Mouse (Mus musculus) cerebellum, postnatal 14 days (tissue): ENCODE results near the gene Uchl1.

Experiments used
- DNase-seq, 2 experiments: peaks; one replicate each; pipeline ENCODE4 v3.0.0; 2021; ENCODE audit warnings: mixed read lengths in 2 of 2

The Uchl1 gene

DNA sequence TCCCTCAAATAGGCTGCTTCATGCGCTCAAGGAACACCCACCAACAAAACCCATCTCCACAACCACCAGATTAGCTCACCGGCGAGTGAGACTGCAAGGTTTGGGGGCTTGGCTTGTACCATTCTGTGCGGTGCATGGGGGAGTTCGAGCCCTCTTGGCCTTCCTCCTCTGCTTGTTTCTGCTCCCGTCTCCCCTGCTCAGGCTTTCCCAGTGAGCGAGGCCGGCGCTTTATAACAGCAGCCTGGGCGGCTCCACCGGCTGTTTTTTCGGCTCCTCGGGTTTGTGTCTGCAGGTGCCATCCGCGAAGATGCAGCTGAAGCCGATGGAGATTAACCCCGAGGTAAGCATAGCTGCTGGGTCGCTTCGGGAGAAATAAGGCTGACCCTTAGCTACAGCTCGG lies at the start of gene Uchl1:
TSS of gene Uchl1 (plus strand) at position 109 of the 400 bp plus-strand sequence.
- peak; percentile 96 to 97 for DNase-seq

DNA sequence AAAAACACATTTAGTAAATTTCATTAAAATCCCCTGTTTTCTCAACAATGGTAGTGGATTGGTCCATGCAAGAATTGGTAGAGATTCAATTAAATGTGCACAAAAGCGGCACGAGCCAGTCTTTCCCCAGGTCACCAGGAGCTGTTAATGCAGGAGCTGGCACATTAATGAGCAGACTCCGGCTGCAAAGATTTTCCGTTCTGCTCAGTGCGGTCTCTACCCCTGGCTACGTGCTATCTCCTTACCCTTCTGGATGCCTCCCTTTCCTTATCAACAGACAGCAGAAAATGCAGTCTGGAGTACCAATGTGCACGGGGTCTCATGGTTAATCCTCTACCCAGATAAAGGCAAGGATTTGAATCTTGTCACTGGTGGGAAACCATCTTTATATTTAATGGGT lies 48.1 kb upstream of the Uchl1 start:
- DNase-seq: no peak

DNA sequence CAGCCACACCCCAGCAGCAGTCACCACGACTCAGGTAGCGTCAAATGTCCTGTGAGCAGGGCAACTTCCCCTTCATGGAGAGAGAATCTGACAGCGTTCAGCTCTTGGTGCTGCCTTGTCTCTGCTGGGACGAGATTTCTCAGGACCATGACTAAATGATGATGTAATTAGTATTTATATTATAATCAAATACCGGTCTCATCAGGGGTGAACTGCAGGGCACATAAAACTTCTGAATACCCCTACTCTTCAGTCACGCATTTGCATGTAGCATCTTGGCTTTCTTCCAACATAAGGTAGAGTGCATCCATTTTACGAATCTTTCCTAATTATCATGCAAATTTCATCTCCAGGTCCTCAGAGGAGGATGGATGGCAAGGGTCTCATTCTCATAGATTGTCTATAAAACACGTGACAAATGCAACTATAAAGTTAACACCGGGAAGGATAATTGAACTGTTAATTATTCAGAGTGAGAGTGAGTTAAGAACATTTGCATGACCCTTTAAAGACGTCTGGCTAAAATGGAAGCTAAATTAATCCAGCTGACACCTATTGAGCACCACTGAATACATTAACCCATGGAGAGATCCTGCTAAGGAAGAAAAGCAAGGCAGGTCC lies 40.3 kb upstream of the Uchl1 start:
- DNase-seq: no peak

DNA sequence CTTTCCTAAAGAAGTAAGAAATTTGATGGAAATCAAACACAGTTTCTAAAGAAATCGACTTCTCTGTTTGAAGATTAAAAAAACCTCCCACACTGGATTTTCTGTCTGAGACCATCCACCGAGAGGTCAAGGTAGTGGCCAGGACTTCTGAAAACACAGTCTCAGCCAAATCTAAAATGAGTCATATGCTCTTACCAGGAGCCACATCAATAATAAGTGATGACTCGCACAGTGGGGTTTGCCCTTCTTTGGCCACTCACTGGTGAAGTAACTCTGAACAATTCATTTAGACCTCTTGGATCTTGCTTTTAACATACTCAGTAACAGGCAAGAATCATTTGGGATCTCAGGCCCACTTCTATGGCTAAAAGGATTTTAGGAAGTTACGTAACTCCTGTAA lies 33.7 kb upstream of the Uchl1 start:
- DNase-seq: no peak

DNA sequence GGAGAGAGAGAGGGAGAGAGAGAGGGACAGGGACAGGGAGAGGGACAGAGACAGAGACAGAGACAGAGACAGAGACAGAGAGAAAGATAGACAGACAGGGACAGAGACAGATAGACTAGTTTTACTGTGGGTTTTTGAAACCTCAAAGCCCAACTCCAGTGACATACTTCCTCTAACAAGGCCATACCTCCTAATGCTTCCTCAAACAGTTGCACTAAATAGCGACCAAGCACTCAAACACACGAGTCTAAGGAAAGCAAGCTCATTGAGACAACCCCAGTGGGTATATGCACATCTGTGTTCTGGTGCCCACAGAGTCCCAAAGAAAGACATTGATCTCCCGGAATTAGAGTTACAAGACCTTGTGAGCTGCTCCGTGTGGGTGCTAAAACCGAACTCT lies 32.6 kb upstream of the Uchl1 start:
- no peak for DNase-seq

DNA sequence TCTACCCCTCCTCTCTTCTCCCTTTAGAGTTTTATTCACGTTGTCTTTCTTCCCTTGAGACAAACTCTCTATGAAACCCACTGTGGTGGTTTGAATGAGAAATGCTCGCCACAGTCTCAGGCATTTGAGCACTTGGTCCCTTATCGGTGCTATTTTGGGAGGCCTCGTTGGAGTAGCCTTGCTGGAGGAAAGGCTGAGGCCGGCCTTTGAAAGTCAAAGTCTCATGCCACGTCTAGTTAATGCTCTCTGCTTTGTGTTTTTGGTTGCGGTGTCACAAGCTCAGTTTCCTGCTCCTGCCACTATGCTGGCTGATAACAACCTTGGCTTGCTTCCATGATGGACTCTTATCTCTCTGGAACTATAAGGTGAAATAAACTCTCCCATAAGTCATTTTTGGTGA lies 28.4 kb upstream of the Uchl1 start:
- DNase-seq: no peak

DNA sequence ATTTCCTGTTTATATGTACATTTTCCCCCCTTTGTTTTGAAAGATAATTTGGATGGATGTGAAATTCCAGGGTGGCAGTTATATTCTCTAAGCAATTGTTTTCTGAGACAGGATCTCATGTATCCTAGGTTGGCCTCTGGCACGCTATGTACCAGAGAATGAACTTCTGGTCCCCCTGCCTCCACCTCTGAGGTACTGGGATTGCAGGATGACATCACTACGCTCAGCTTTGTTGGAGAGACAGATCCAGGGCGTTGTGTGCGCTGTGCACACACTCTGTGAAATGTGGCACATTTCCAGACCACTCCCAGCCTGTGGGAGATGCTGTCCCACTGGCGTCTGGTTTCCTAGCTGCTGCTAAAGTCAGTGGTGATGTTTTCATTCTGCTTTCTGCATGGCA lies 21.7 kb upstream of the Uchl1 start:
- peak in 1 of 2 experiments; percentile 11 for DNase-seq

DNA sequence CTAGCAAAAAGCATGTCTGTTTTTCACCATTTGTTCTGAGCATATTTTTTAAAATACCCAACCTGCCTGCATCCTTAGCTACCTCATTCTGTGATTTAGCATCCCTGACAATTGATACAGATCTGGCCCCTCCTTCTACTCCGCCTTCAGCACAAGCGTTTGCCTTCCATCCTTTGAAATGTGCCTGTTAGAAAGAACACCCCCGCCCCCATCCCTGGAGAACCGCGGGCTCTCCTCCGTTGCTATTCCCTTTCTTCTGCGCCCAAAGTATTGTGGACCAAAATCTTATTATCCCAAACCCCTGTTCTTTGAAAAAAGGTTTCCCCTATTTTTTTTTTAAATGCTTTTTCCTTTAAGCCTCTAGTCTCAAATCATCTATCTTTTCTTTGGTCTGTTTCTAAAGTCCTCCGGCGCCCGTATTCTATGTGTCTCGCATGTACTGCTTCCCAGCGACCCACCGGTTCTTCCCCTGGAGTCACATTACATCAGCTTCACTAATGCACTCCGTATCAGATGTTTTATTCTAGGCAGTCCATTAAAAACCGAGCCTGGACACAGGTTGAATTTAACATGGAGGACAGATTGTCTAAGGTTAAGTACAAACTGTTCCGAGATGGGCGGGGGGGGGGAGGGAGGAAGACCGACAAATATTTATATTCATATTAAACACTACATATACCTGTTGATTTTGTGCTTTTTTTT lies 551 bp upstream of the Uchl1 start:
- peak; percentile 66 to 70 for DNase-seq

DNA sequence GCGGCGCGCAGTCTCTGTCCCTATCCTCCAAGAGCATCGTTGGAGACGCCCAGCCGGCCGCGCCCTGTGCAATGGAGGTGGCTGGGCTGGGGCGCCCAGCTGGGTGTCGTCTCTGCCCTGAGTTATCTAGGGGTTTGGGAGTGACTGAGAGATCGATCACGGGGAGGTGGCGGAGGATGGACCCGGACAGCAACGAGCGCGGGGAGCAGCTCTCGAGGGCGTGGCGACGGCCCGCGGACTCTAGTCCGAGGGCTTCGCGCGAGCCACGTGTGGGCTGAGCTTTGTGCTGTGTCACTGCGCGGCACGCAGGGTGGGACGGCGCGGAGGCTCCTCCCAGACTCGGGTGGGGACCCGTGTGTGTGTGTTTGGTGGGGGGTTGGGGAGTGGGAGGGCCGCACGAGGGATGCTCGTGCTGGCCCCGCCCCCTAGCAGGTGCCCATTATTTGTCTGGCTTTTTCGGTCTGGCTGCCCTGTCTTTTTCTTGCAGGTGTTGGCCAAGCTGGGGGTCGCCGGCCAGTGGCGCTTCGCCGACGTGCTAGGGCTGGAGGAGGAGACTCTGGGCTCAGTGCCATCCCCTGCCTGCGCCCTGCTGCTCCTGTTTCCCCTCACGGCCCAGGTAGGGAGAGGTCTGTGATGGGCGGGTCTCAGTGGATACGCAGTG lies 696 bp downstream of the Uchl1 start:
- peak; percentile 83 to 85 for DNase-seq

DNA sequence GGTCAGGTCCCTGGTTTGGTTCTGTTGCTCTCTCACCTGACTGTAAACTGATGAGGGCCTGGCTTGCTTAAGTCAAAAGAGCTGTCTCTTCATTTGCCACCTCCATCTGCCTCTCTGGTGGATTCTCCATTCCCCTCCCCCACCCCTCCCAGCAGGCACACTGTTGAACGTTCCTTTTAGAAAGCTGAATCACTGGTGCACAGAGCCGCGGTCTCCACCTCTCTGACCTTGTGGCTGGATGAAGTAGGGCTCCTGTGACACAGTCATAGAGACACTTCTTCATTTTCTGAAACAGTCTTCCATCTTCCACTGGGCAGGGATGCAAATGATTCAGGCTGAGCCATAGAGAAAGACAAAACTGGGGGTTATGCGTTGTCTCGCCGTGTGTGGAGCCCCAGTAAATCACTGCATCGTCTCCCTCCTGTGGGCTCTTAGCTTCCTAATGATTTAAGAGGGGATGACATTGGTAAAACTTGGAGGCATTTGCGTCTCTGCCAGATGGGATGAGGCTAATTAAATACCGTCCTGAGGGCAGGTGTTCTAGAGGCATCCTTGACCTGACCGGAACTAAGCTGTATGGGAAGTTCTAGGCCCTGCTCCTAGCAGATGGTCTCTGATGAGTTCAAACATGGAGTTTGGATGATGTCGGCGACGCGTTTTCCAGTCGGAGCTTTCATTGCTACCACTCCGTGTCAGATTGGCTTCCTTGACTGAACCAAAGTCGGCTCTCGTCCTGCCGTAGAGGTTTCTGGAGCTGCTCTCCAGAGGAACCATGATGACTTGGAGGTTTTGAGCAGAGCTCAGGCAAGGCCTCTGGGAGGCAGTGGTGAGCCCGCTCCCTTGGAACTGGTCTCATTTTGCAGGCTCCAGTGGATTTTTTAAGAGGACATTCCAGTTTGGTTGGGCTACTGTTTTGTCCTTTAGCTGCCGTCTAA lies 1.8 kb downstream of the Uchl1 start:
- DNase-seq: peak; percentile 54 to 62

DNA sequence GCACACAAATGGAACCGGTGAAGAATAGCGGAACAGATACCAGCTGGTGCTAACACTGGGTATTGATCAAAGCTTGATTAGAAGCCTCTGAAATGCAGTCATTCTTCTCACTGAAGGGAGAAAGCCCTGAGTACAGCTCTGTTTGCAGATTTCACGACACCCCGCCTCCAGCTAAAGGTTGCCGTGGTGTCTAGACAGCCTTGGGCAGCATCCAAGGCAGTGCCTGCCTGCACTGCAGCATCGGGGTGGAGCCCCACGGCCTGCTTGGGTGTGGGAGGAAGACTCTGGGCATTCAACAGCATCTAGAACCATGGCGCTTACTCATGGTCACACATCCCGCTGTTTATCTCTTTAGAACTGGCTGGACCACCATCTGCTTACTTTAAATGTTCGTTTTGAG lies 3.3 kb downstream of the Uchl1 start:
- peak; percentile 55 to 57 for DNase-seq

DNA sequence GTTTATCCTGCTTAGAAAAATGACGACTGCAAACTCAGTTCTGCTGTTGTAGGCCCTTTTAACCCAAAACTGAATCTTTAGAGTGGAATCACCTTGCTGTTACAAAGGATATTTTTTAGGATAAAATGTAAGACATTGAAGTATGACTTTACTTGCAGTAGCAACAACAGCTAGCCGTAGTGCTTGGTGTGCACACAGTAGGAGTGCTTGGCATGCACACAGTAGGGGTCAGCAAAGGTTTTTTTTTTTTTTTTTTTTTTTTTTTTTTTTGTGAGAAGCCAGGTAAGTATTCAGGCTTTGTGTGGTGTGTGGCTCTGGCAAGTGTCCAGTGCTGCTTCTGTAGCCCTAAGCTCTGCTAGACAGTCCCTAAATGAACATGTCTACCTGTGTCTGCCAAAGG lies 10.0 kb downstream of the Uchl1 start:
- peak in 1 of 2 experiments; percentile 23 for DNase-seq

DNA sequence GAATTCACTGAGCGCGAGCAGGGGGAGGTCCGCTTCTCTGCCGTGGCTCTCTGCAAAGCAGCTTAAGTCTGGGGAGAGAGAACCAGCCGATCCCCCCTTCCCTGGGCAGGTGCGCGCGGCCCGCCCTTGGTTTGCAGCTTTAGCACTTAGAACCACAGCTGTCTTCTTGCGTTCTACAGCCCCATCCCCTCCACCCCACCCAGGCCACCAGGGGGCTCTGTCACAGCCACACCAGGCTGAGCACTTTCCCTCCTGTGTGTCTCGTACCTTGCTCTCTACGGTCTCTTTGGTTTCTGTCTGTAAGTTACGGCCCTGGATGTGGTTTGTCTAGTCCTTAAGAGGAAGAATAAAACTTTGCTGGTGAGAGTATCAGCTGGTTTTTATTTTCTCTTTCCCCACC lies 11.0 kb downstream of the Uchl1 start:
- no peak for DNase-seq

DNA sequence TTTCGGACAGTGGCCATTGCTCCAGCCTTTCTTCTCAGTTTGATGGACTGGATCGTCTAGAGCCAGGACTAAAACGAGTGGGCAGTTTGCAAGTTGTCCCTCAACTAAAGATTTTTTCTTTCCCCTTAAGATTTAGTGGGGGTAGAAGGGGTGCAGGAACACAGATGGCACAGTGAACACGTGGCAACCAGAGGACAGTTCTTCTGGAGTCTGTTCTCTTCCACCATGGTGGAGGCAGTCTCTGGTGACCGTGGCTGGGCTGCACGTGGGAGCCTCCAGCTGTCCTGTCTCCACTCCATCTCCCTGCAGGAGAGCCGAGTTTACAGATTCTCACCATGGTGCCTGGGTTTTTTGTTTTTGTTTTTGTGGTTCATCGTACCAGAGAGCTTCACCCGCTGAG lies 11.8 kb downstream of the Uchl1 start:
- no peak for DNase-seq

DNA sequence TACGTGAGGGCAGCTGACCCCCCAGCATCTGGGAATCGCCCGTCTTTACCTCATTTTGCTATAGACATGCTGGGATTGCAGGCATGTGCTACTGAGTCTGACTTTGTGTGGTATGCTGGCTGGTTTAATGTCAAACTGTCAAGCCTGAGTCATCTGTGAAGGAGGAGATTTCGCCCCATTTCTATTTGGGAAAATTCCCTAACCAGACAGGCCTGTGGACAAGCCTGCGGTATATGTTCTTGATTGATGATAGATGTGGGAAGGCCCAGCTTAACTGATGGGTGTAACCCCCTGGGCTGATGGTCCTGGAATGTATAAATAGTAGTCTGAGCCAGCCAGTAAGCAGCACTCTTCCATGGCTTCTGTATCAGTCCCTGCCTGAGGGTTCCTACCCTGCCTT lies 12.4 kb downstream of the Uchl1 start:
- no peak for DNase-seq

DNA sequence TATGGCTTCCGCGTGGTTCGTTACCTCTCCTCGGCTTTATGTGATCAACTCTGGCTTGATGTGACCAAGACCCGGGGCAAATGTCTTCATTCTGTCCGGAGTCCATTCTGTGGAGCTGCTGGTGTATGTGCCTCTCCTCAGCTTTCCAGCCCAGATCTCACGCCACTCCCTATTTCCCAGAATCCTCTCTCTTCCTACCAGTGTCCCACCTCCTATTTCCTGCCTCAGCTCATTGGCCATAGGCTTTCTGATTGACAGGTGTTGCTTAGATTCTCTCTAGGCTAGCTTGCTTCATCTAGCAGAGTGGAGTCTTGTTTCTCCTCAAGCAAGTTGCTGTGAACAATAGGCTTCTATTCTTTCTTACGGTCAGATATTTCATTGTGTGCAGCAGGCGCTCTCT lies 13.9 kb downstream of the Uchl1 start:
- DNase-seq: no peak

DNA sequence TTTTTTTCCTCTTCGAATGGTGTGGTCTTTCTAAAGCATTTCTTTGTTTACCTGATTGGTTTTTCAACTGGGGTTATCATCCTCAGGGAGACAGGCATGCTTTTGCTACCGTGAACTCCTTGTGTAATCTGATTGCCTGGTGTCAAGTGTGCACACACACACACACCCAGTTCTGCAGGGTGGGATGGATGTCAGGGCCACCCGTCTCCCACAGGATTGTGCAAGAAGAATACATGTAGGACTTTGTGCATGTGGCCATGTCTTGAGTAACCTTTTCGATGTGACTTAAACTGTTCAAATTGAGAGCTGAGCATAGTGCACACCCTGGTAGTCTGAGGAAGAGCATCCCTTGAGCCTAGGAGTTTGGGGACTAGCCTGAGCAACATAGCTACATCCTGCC lies 17.3 kb downstream of the Uchl1 start:
- no peak for DNase-seq

DNA sequence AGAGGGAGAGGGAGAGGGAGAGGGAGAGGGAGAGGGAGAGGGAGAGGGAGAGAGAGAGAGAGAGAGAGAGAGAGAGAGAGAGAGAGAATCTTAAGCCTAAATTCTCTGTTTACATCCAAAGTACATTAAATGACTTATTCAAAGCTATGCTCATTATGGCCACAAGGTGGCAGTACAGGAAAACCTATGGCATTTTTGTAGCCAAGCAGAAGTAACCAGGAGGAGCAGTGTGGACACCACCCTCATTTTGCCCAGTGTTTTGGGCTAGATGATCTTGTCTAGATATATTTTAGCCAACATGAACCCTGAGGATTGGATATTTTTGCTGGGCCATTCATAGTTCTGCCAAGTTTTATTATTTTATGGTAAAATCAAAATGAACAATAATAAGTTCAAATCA lies 21.2 kb downstream of the Uchl1 start:
- DNase-seq: peak; percentile 82 to 85

DNA sequence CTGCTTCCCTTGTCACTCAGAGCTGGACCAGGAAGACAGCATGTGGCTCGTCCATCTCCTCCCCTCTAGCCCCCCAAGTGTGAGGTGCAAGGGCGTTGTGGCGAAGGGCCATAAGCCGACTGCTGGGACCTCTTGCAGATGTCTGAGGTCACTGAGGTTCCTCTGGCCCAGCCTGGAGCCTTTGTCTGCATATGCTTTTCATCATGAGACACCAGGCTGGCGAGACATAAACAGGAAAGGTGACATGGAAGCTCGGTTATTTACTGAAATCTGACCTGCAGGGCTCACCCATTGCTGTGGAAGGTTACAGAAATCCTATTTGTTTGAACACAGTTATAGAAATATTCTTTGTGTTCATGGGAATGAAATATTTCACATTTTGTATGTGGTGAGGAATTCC lies 24.0 kb downstream of the Uchl1 start:
- DNase-seq: no peak

DNA sequence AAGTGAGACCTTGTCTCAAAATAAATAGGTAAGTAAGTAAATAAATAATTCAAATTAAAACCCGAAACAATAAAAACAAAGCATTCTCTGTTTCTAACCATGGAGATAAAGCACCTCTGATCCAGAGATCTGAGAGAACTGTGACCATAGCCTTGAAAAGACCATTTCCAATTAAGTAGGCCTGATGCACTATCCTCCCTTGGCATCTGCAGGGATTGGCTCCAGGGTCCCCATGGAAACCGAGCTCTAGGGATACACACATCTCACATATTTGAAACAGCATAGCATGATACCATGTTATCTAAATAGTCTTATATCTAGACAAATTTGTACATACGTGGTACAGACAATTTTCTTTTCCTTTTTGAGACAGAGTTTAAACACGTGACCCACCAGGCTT lies 26.1 kb downstream of the Uchl1 start:
- DNase-seq: no peak

DNA sequence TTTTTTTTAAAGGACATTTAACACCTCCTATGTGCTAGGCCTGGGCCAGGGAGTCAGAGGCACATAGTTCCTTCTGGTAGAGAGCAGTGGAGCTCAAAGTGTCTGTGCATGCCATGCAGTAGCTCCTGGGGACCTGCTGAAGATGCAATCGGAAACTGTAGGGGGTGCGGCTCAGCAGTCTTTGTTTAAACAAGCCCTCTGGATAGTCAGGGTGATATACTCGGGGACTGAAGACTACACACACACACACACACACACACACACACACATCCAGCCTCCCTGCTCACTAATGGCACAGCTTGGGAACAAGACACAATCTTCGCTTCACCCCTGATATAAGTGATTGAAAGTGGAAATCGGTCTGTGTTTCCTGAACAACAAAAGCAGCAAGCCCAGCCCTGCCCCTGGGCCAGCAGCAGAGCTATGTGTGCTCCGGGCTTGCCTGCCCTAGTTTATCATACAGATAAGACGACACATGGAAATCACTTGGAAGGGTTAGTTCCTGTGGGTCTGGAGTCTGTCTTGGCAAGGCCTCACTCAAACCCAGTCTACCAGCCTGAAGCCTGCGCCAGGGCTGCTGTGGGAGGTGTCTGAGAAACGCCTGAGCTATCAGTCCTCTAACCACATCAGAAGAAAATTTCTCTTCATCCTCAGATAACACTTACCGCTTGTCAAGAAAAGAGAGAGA lies 27.6 kb downstream of the Uchl1 start:
- DNase-seq: no peak

DNA sequence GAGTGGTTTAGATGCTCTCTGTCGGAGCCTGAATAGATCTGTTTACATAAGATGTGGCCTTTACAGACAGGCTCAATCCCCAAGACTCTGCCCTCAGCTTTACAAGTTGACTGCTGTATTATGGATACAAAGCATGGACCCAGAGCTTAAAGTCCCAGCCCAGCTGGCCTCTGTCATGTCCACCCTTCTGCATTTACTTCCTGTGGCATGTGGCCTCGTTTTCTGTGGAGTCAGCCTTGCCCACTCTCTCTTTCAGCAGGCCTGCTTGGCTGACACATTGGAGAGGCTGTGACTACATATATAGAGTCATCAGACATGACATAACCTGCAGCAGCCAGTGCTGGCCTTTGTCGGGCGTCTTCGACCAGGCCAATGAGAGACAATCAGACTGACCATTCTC lies 32.0 kb downstream of the Uchl1 start:
- no peak for DNase-seq
